Mouse (Mus musculus) cortical plate, adult 2 months (tissue): ENCODE results near the gene Mlc1. TPM values are rescaled to one million over a fixed set of nuclear protein-coding genes. Genes with fewer than 3 reads are reported as not detected.

ENCODE experiments used
- H3K27ac ChIP-seq: fragments of 200-500 bp; 2 replicates; pipeline ENCODE4 v1.5.1; 2012; ENCODE audit warnings: low read length, control low read depth, inconsistent platforms; ENCODE audit not compliant: insufficient read depth
- H3K4me1 ChIP-seq: fragments of 200-500 bp; 2 replicates; pipeline ENCODE4 v1.6.1; 2011; ENCODE audit warnings: low read length; ENCODE audit not compliant: control insufficient read depth, insufficient read depth
- H3K4me3 ChIP-seq: fragments of 200-500 bp; 2 replicates; pipeline ENCODE4 v1.5.1; 2011; ENCODE audit warnings: mild to moderate bottlenecking, low read length, control low read depth; ENCODE audit not compliant: insufficient read depth
- CTCF ChIP-seq: fragments of 200-500 bp; IDR thresholded peaks from 2 replicates; pipeline ENCODE4 v1.5.1; 2011; ENCODE audit warnings: mild to moderate bottlenecking, control low read depth, low read length; ENCODE audit not compliant: insufficient read depth; ENCODE audit errors: extremely low read depth
- POLR2A ChIP-seq: fragments of 200-500 bp; IDR thresholded peaks from 2 replicates; pipeline ENCODE4 v1.6.1; 2011; ENCODE audit warnings: mild to moderate bottlenecking, low read length, control low read depth; ENCODE audit not compliant: insufficient read depth; ENCODE audit errors: extremely low read depth
- polyA plus RNA-seq: library from polyadenylated mRNA; depleted of rRNA; stranded (reverse); fragments of >200 nt; gene quantifications from 2 replicates; pipeline ENCODE4 v1.2.3, GENCODE M21; 2012; rRNA removed

Gene Mlc1
- polyA plus RNA-seq = 155 and 162 TPM in 2 replicates

GRCm38 (mm10) chr15:88978281-88979137 is at the start of gene Mlc1:
TSS of gene Mlc1 (minus strand) at chr15:88979007.
- H3K4me3 ChIP-seq = peak within 1 kb of the TSS; percentile 44
- TF ChIP-seq POLR2A (0 out of 2 replicates have a peak, but pooled peaks have one; percentile 25), CTCF (no peak)
- H3K27ac ChIP-seq = peak within 1 kb of the TSS; percentile 88; the same call in 1 of the 2 replicates
- no peaks in the 10 kb centered on the region; the same call in 1 of the 2 replicates for H3K4me1 ChIP-seq

- TF ChIP-seq CTCF (no peak), POLR2A (no peak)
- H3K27ac ChIP-seq = no peak overlapping the region
Observed at GRCm38 (mm10) chr15:89020492-89020891, 41.7 kb upstream of the Mlc1 start.

GRCm38 (mm10) chr15:89020085-89020484 is 41.3 kb upstream of the Mlc1 start:
- Histone ChIP-seq H3K4me1 (no peaks in the 10 kb centered on the region), H3K4me3 (no peak overlapping the region), H3K27ac (no peak overlapping the region)
- no peak for TF ChIP-seq POLR2A
- TF ChIP-seq CTCF = no peak

More at GRCm38 (mm10) chr15:89020492-89020891, 41.7 kb upstream of the Mlc1 start:
- Histone ChIP-seq H3K4me3 (no peak overlapping the region), H3K4me1 (no peaks in the 10 kb centered on the region)

- no peak overlapping the region for H3K4me3 ChIP-seq
- TF ChIP-seq POLR2A = no peak
- TF ChIP-seq CTCF = no peak
- H3K4me1 ChIP-seq = no peaks in the 10 kb centered on the region
- H3K27ac ChIP-seq = no peak overlapping the region
Observed at GRCm38 (mm10) chr15:89016722-89017121, 37.9 kb upstream of the Mlc1 start.

- no peaks in the 10 kb centered on the region for H3K4me1 ChIP-seq
- H3K27ac ChIP-seq = no peak overlapping the region
- no peak for TF ChIP-seq CTCF
- TF ChIP-seq POLR2A = no peak
- H3K4me3 ChIP-seq = no peak overlapping the region
Observed at GRCm38 (mm10) chr15:89007781-89008180, 29.0 kb upstream of the Mlc1 start.

GRCm38 (mm10) chr15:89007002-89007401 is 28.2 kb upstream of the Mlc1 start:
- TF ChIP-seq POLR2A = no peak
- TF ChIP-seq CTCF = no peak
- Histone ChIP-seq H3K4me3 (no peak overlapping the region), H3K27ac (no peak overlapping the region), H3K4me1 (no peaks in the 10 kb centered on the region)

- H3K4me1 ChIP-seq = peaks cover 2% of the 10 kb centered on the region; the same call in 1 of the 2 replicates
- no peak overlapping the region for H3K4me3 ChIP-seq
- H3K27ac ChIP-seq = no peak overlapping the region
- TF ChIP-seq POLR2A (no peak), CTCF (no peak)
Observed at GRCm38 (mm10) chr15:89001245-89001644, 22.4 kb upstream of the Mlc1 start.

- Histone ChIP-seq H3K4me1 (peaks cover 2% of the 10 kb centered on the region; the same call in 1 of the 2 replicates), H3K27ac (no peak overlapping the region), H3K4me3 (no peak overlapping the region)
- TF ChIP-seq CTCF (no peak), POLR2A (no peak)
Observed at GRCm38 (mm10) chr15:89000367-89000766, 21.6 kb upstream of the Mlc1 start.

- no peak overlapping the region for H3K27ac ChIP-seq
- no peak overlapping the region for H3K4me3 ChIP-seq
- peaks cover 2% of the 10 kb centered on the region; the same call in 1 of the 2 replicates for H3K4me1 ChIP-seq
- TF ChIP-seq POLR2A = no peak
- TF ChIP-seq CTCF = peak; percentile 42
Observed at GRCm38 (mm10) chr15:88999124-88999523, 20.3 kb upstream of the Mlc1 start.

- H3K27ac ChIP-seq = no peak overlapping the region
- H3K4me1 ChIP-seq = peaks cover 2% of the 10 kb centered on the region; the same call in 1 of the 2 replicates
Observed at GRCm38 (mm10) chr15:88998636-88999035, 19.8 kb upstream of the Mlc1 start.

More at GRCm38 (mm10) chr15:88998636-88999035, 19.8 kb upstream of the Mlc1 start:
- TF ChIP-seq CTCF (no peak), POLR2A (no peak)
- no peak overlapping the region for H3K4me3 ChIP-seq
